Mouse (Mus musculus) forebrain, postnatal 0 days (tissue): ENCODE data around the gene Mccc2. TPM values are rescaled to one million over a fixed set of nuclear protein-coding genes. Genes with fewer than 3 reads are reported as not detected.

Source experiments
- ATAC-seq: fragments of 200-750 bp; cut with Nextera tagmentation; 2 replicates; pipeline ENCODE4 v1.8.0; 2017; ENCODE audit warnings: mild to moderate bottlenecking, moderate library complexity
- DNase-seq: peaks from one replicate; pipeline ENCODE4 v3.0.0-alpha.2; 2015
- H3K27ac ChIP-seq: fragments of 300-500 bp; sonication (generic); 2 replicates; pipeline ENCODE4 v1.5.1; 2014; ENCODE audit warnings: low read depth, mild to moderate bottlenecking, antibody characterized with exemption, low read length, moderate library complexity, mixed read lengths
- H3K27me3 ChIP-seq: fragments of 300-500 bp; sonication (generic); 2 replicates; pipeline ENCODE4 v1.6.1; 2014; ENCODE audit warnings: mild to moderate bottlenecking, low read length, mixed read lengths; ENCODE audit not compliant: insufficient read depth
- H3K36me3 ChIP-seq: fragments of 300-500 bp; sonication (generic); 2 replicates; pipeline ENCODE4 v1.6.1; 2014; ENCODE audit warnings: mild to moderate bottlenecking, moderate library complexity; ENCODE audit not compliant: insufficient read depth
- H3K4me1 ChIP-seq: fragments of 300-500 bp; sonication (generic); 2 replicates; pipeline ENCODE4 v1.6.1; 2014; ENCODE audit warnings: antibody characterized with exemption; ENCODE audit not compliant: insufficient read depth
- H3K4me2 ChIP-seq: fragments of 300-500 bp; sonication (generic); 2 replicates; pipeline ENCODE4 v1.6.1; 2014; ENCODE audit warnings: low read depth, mild to moderate bottlenecking, moderate library complexity
- H3K4me3 ChIP-seq: fragments of 300-500 bp; sonication (generic); 2 replicates; pipeline ENCODE4 v1.5.1; 2014; ENCODE audit warnings: low read depth, low read length, mixed read lengths
- H3K9ac ChIP-seq: fragments of 300-500 bp; sonication (generic); 2 replicates; pipeline ENCODE4 v1.6.1; 2014; ENCODE audit warnings: mild to moderate bottlenecking
- H3K9me3 ChIP-seq: fragments of 300-500 bp; sonication (generic); 2 replicates; pipeline ENCODE4 v1.6.1; 2016; ENCODE audit warnings: low read length
- CTCF ChIP-seq: sonication (generic); IDR thresholded peaks from 2 replicates; pipeline ENCODE4 v1.5.1; 2016; ENCODE audit warnings: antibody characterized with exemption, control low read depth, low read depth
- WGBS: fragments of 180-500 bp; shearing (Covaris S2); extraction: QIAGEN DNeasy Blood & Tissue Kit; methylation state at CpG from one replicate; pipeline ENCODE4 v1.1.7; 2014; 5-methylcytosine and 5-hydroxymethylcytosine counted together
- polyA plus RNA-seq: library from polyadenylated mRNA; unstranded; fragments of >200 nt; fragmentation: Nextera tagmentation; extraction: Ambion mirVana; gene quantifications from 2 replicates; pipeline ENCODE4 v1.2.1, GENCODE M21; 2015
- total RNA-seq: library from RNA; depleted of rRNA; stranded (reverse); fragments of >200 nt; gene quantifications from 2 replicates; pipeline ENCODE4 v1.2.3, GENCODE M21; 2014

Mccc2 gene
- total and polyA plus RNA-seq, 2 experiments from 2014 or later: 28.0 to 34.2 TPM

DNA sequence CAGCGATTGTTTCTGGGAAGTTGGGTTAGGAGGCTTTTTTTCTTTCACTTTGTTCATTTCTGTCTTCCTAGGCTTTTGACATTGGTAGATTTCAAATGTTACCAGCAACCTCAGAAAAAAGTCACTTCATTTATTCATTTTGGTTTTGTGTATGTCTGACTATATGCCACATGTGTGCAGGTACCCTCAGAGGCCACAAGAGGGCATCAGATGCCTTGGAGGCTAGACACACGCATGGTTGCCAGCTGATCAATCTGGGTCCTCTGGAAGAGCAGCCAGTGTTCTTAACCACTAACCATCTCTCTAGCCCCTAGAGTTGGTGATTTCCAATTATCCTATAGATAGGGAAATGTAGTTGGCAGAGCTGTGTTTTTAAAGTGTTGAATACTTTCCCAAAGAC lies 71.9 kb downstream of the Mccc2 start:
- Histone ChIP-seq H3K4me1 (0 out of 2 replicates have a peak, but pooled peaks cover 6% of the 10 kb centered on the region), H3K27me3 (no peaks in the 10 kb centered on the region), H3K9me3 (no peaks in the 10 kb centered on the region)

DNA sequence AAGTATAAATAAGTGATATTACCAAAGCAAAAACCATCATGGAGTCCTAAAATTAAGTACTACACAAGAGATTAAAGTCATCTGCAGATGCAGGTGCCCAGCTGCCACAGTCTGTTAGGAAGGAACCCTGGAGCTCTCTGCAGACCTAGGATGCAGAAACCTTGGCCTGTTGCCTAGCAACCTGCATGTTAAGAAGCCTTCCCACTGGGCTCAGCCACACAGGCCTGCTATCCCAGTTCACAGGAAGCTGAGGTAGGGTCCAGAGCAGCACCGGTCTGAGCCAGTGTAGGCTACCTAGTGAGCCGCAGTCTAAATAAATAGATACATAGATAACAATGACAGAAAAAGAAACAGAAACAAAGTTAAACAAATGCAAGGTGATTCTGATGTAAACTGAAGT lies 74.8 kb downstream of the Mccc2 start:
- WGBS: 16% methylated on average over 2 of the region's 2 CpGs
- Histone ChIP-seq H3K4me3 (no peak overlapping the region), H3K36me3 (no peaks in the 10 kb centered on the region), H3K27me3 (no peaks in the 10 kb centered on the region), H3K9ac (no peak overlapping the region), H3K27ac (no peak overlapping the region), H3K4me2 (no peak overlapping the region), H3K9me3 (no peaks in the 10 kb centered on the region), H3K4me1 (0 out of 2 replicates have a peak, but pooled peaks cover 6% of the 10 kb centered on the region)
- DNase-seq: peak; percentile 50
- ATAC-seq: peak; percentile 71
- TF ChIP-seq CTCF: no peak

More for the DNA sequence above, 71.9 kb downstream of the Mccc2 start:
- Histone ChIP-seq H3K4me2 (no peak overlapping the region), H3K9ac (no peak overlapping the region), H3K4me3 (no peak overlapping the region), H3K36me3 (no peaks in the 10 kb centered on the region), H3K27ac (no peak overlapping the region)
- DNase-seq (no peak), ATAC-seq (no peak)
- WGBS: 99% methylated on average over 2 of the region's 2 CpGs
- TF ChIP-seq CTCF: 0 out of 2 replicates have a peak, but pooled peaks have one; percentile 5

DNA sequence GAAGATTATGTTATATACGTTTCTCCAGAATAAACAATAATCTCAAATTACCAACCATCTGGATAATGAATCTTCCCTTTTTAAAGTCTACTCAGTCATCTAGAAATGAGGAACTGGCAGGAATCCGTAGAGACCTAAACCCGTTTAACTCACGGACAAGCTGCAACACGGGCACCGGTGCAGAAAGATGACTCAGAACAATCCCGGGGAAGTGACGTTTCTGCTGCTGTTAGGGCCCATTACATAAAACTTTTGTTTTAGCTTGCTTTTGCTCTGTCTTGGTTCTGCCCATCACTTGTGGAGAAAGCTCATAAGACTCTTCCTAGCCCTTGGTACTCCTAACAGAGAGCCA lies 76.1 kb downstream of the Mccc2 start:
- Histone ChIP-seq H3K4me1 (0 out of 2 replicates have a peak, but pooled peaks cover 6% of the 10 kb centered on the region), H3K4me3 (no peak overlapping the region), H3K4me2 (no peak overlapping the region), H3K9ac (no peak overlapping the region), H3K27me3 (no peaks in the 10 kb centered on the region), H3K36me3 (no peaks in the 10 kb centered on the region), H3K9me3 (no peaks in the 10 kb centered on the region), H3K27ac (no peak overlapping the region)
- 45% methylated on average over 8 of the region's 8 CpGs for WGBS
- no peak for TF ChIP-seq CTCF
- DNase-seq: no peak
- no peak for ATAC-seq

DNA sequence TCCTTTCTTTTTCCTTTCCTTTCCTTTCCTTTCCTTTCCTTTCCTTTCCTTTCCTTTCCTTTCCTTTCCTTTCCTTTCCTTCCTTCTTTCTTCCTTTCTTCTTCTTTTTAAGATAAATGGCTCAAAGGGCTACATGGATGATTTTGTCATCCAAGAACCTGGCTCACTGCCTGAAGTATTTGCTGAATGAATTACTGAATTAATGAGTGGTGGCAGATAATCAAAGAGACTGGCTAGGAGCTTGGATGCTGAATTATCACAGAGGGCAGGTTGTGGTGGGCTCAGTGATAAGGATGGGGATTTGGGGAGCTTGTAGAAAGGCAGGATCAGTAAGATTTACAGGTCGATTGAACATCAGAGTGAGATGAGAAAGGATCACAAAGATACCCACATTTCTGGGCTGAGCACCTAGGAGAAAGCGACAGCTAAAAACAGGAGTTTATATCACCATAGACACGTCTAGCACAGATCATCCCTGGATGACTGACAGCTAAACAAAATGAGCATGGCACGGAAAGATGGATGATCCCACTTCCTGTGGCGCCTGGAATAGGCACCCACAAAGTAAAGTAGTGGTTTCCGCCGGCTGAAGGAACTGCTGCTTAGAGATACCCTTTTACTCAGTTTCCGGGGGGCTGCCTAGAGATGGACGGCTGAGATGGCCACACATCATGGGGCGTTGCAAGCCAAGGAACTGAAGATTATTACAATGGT lies 76.7 kb downstream of the Mccc2 start:
- no peak for TF ChIP-seq CTCF
- WGBS: 76% methylated on average over 10 of the region's 10 CpGs
- ATAC-seq (no peak), DNase-seq (no peak)
- Histone ChIP-seq H3K36me3 (no peaks in the 10 kb centered on the region), H3K9ac (no peak overlapping the region), H3K27ac (no peak overlapping the region), H3K4me3 (no peak overlapping the region), H3K9me3 (no peaks in the 10 kb centered on the region), H3K4me2 (no peak overlapping the region), H3K27me3 (no peaks in the 10 kb centered on the region), H3K4me1 (0 out of 2 replicates have a peak, but pooled peaks cover 6% of the 10 kb centered on the region)

DNA sequence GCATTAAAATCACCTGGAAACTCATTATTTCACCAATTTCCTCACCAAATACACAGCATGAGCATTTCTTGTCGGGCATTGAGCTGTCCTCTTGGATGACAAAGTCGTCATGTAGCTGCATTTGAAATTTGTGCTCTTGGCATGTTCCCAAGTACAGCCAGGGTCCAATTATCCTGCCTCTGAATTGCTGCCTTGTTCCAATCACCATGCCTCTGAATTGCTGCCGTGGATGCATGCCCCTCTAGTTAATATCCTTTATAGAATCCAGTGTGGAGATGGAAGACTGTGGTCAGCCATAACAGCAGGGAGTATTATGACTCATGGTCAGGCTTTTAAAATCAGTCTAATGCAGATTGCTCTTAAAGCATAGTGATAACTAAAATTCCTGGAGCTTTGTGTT lies 77.7 kb downstream of the Mccc2 start:
- Histone ChIP-seq H3K4me3 (no peak overlapping the region), H3K4me1 (0 out of 2 replicates have a peak, but pooled peaks cover 6% of the 10 kb centered on the region), H3K27ac (no peak overlapping the region), H3K36me3 (no peaks in the 10 kb centered on the region), H3K4me2 (no peak overlapping the region), H3K9ac (no peak overlapping the region), H3K27me3 (no peaks in the 10 kb centered on the region), H3K9me3 (no peaks in the 10 kb centered on the region)
- ATAC-seq: 0 out of 2 replicates have a peak, but pooled peaks have one; percentile 14
- WGBS: 9% methylated on average over 3 of the region's 3 CpGs
- no peak for TF ChIP-seq CTCF
- DNase-seq: peak; percentile 20

DNA sequence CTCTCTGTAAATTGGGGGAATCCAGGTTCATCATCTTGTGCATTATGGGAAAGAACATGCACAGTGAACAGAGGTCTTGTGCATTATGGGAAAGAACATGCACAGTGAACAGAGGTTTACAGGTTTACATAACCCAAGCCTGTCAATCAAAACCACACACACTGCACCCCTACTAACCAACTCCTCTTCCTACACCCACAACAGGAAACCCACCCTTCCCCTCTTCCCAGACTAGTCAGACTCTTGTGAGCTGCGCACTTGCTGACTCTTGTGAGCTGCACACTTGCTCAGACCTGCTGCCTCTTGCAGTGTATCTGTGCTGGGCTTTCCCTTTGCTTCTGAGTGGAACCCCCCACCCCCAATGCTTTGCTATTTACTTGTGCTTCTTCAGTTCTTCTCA lies 83.0 kb downstream of the Mccc2 start:
- TF ChIP-seq CTCF: no peak
- no peak overlapping the region for H3K4me2 ChIP-seq
- DNase-seq: no peak
- no peak overlapping the region for H3K9ac ChIP-seq
- no peaks in the 10 kb centered on the region for H3K4me1 ChIP-seq
- WGBS: 94% methylated on average over 1 of the region's 1 CpGs
- H3K27ac ChIP-seq: no peak overlapping the region
- H3K36me3 ChIP-seq: no peaks in the 10 kb centered on the region
- no peak overlapping the region for H3K4me3 ChIP-seq
- no peaks in the 10 kb centered on the region for H3K9me3 ChIP-seq
- no peaks in the 10 kb centered on the region for H3K27me3 ChIP-seq
- ATAC-seq: no peak

DNA sequence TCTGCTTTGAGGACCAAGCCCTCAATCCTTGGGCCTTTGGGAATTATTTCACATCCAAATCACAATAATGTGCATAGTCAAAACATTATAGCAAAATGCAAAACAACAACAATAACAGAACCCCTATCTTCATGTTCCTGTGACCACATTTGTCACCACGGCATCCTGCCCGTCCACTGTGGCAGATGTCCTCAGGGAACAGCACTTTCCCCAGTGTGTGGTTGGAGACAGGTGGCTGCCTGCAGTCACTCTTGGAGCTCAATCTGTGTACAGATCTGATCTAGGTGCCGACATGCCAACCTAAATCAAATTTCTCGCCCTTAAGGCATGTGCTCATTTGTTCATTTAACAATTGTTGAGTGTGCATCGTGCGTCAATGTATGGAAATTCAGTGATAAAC lies 83.9 kb downstream of the Mccc2 start:
- no peaks in the 10 kb centered on the region for H3K36me3 ChIP-seq
- DNase-seq: no peak
- no peak for TF ChIP-seq CTCF
- H3K4me1 ChIP-seq: no peaks in the 10 kb centered on the region
- no peak overlapping the region for H3K9ac ChIP-seq
- H3K9me3 ChIP-seq: no peaks in the 10 kb centered on the region
- WGBS: 78% methylated on average over 6 of the region's 6 CpGs
- no peak overlapping the region for H3K27ac ChIP-seq
- H3K27me3 ChIP-seq: no peaks in the 10 kb centered on the region
- H3K4me2 ChIP-seq: no peak overlapping the region
- H3K4me3 ChIP-seq: no peak overlapping the region
- no peak for ATAC-seq
